Mouse (Mus musculus): Measurements from ENCODE around the gene Rhbg. TPM values are rescaled to one million over a fixed set of nuclear protein-coding genes. Genes with fewer than 3 reads are reported as not detected.

The Rhbg gene
- total RNA-seq, 4 experiments from 2014 or later: not detected

- no peak for DNase-seq (ENCODE audit: low spot score in 2 of 2)
Measured at GRCm38 (mm10) chr3:88229526-88229925, 25.0 kb downstream of the Rhbg start.

- no peak for DNase-seq (ENCODE audit: low spot score in 2 of 2)
Measured at GRCm38 (mm10) chr3:88228906-88229305, 25.6 kb downstream of the Rhbg start.

GRCm38 (mm10) chr3:88227976-88228375 is 26.5 kb downstream of the Rhbg start:
- DNase-seq (ENCODE audit: low spot score in 2 of 2): no peak

GRCm38 (mm10) chr3:88227260-88227659 is 27.2 kb downstream of the Rhbg start:
- DNase-seq (ENCODE audit: low spot score in 2 of 2): no peak

- DNase-seq (ENCODE audit: low spot score in 2 of 2): no peak
Measured at GRCm38 (mm10) chr3:88226101-88226845, 28.2 kb downstream of the Rhbg start.

- no peak for DNase-seq (ENCODE audit: low spot score in 2 of 2)
Measured at GRCm38 (mm10) chr3:88224929-88225328, 29.6 kb downstream of the Rhbg start.

GRCm38 (mm10) chr3:88222446-88222845 is 32.1 kb downstream of the Rhbg start:
- no peak for DNase-seq (ENCODE audit: low spot score in 2 of 2)

GRCm38 (mm10) chr3:88221519-88222390 is 32.8 kb downstream of the Rhbg start:
- no peak for DNase-seq (ENCODE audit: low spot score in 2 of 2)

- peak in 1 of 2 experiments; percentile 22 for DNase-seq (ENCODE audit: low spot score in 2 of 2)
Measured at GRCm38 (mm10) chr3:88220842-88221241, 33.7 kb downstream of the Rhbg start.

GRCm38 (mm10) chr3:88219940-88220339 is 34.6 kb downstream of the Rhbg start:
- DNase-seq (ENCODE audit: low spot score in 2 of 2): no peak

GRCm38 (mm10) chr3:88217679-88218078 is 36.8 kb downstream of the Rhbg start:
- no peak for DNase-seq (ENCODE audit: low spot score in 2 of 2)

- no peak for DNase-seq (ENCODE audit: low spot score in 2 of 2)
Measured at GRCm38 (mm10) chr3:88216534-88217326, 37.8 kb downstream of the Rhbg start.

- no peak for DNase-seq (ENCODE audit: low spot score in 2 of 2)
Measured at GRCm38 (mm10) chr3:88216116-88216515, 38.4 kb downstream of the Rhbg start.

- no peak for DNase-seq (ENCODE audit: low spot score in 2 of 2)
Measured at GRCm38 (mm10) chr3:88215553-88216004, 38.9 kb downstream of the Rhbg start.

GRCm38 (mm10) chr3:88214971-88215552 is 39.4 kb downstream of the Rhbg start:
- no peak for DNase-seq (ENCODE audit: low spot score in 2 of 2)

GRCm38 (mm10) chr3:88214197-88214938 is 40.1 kb downstream of the Rhbg start:
- no peak for DNase-seq (ENCODE audit: low spot score in 2 of 2)

GRCm38 (mm10) chr3:88213019-88213418 is 41.5 kb downstream of the Rhbg start:
- DNase-seq (ENCODE audit: low spot score in 2 of 2): no peak

- no peak for DNase-seq (ENCODE audit: low spot score in 2 of 2)
Measured at GRCm38 (mm10) chr3:88212356-88212755, 42.2 kb downstream of the Rhbg start.

GRCm38 (mm10) chr3:88210918-88211317 is 43.6 kb downstream of the Rhbg start:
- no peak for DNase-seq (ENCODE audit: low spot score in 2 of 2)

GRCm38 (mm10) chr3:88210121-88210520 is 44.4 kb downstream of the Rhbg start:
- DNase-seq (ENCODE audit: low spot score in 2 of 2): no peak

Measured in gastrocnemius, adult 8-10 months (tissue).